Mouse (Mus musculus) brain, embryonic 14.5 days (tissue): Measurements from ENCODE around the gene Ryk.

Source experiments
- CTCF ChIP-seq: fragments of 200-500 bp; IDR thresholded peaks from 2 replicates; pipeline ENCODE4 v1.5.1; 2012; ENCODE audit warnings: inconsistent platforms, mild to moderate bottlenecking, moderate library complexity, borderline replicate concordance; ENCODE audit not compliant: insufficient read depth, insufficient read length; ENCODE audit errors: extremely low read depth
- POLR2A ChIP-seq: fragments of 200-500 bp; IDR thresholded peaks from 2 replicates; pipeline ENCODE4 v1.6.1; 2012; ENCODE audit warnings: mild to moderate bottlenecking, inconsistent platforms, borderline replicate concordance; ENCODE audit not compliant: poor library complexity, insufficient read depth, insufficient read length, severe bottlenecking; ENCODE audit errors: extremely low read depth

GRCm38 (mm10) chr9:102811192-102811591 lies 23.5 kb upstream of the Ryk start:
- TF ChIP-seq POLR2A = no peak
- TF ChIP-seq CTCF = no peak
